Mouse (Mus musculus): ENCODE results near the gene Gsn. TPM values are rescaled to one million over a fixed set of nuclear protein-coding genes. Genes with fewer than 3 reads are reported as not detected.

Gene Gsn
- polyA plus RNA-seq (2012; rRNA removed): 76.4 and 78.6 TPM in 2 replicates

GRCm38 (mm10) chr2:35255885-35256833 lies at the start of gene Gsn:
Gsn (plus strand) TSS chr2:35256380.

GRCm38 (mm10) chr2:35336388-35337280 lies 80.5 kb downstream of the Gsn start, which contains the start of gene Stom:
Stom (minus strand) TSS chr2:35336976.

Other genes starting within 250 kb of the Gsn start
- 58.6 and 61.5 TPM in 2 replicates for gene Hc, start 194.9 kb upstream of the Gsn start, polyA plus RNA-seq (2012; rRNA removed)
- gene AI182371, start 154.8 kb upstream of the Gsn start, polyA plus RNA-seq (2012; rRNA removed): 16.5 and 17.9 TPM in 2 replicates
- gene Cntrl, start 146.9 kb upstream of the Gsn start, polyA plus RNA-seq (2012; rRNA removed): 11.9 and 13.6 TPM in 2 replicates
- 37.3 and 43.5 TPM in 2 replicates for gene Rab14, start 55.3 kb upstream of the Gsn start, polyA plus RNA-seq (2012; rRNA removed)
- gene Stom, start 80.6 kb downstream of the Gsn start, polyA plus RNA-seq (2012; rRNA removed): 65.2 and 79.1 TPM in 2 replicates
- not detected in 2 replicates for gene 4930568D16Rik, start 111.3 kb downstream of the Gsn start, polyA plus RNA-seq (2012; rRNA removed)
- gene 4930402F06Rik, start 140.8 kb downstream of the Gsn start, polyA plus RNA-seq (2012; rRNA removed): not detected in 2 replicates
- 6.2 and 7.0 TPM in 2 replicates for gene Ggta1, start 206.9 kb downstream of the Gsn start, polyA plus RNA-seq (2012; rRNA removed)